Mouse (Mus musculus): Measurements from ENCODE around the gene Ifitm5.
"Not testable (repeated sequence)": the region's sequence is repeated elsewhere in the genome, so short reads cannot be mapped to it uniquely, and the experiment has no call there.

Gene Ifitm5

GRCm38 (mm10) chr7:140949824-140950530, at the start of gene Ifitm5:
TSS of gene Ifitm5 (minus strand) at chr7:140950291.
- no peak for DNase-seq

- no peak for DNase-seq
Observed at GRCm38 (mm10) chr7:140998853-140999700, 49.0 kb upstream of the Ifitm5 start.

GRCm38 (mm10) chr7:140997817-140998216, 47.7 kb upstream of the Ifitm5 start:
- DNase-seq: no peak

GRCm38 (mm10) chr7:140991117-140991689, 41.1 kb upstream of the Ifitm5 start:
- no peak for DNase-seq

GRCm38 (mm10) chr7:140990622-140991021, 40.5 kb upstream of the Ifitm5 start:
- DNase-seq: no peak

GRCm38 (mm10) chr7:140990185-140990584, 40.1 kb upstream of the Ifitm5 start:
- DNase-seq: no peak

GRCm38 (mm10) chr7:140989022-140989421, 38.9 kb upstream of the Ifitm5 start:
- no peak for DNase-seq

GRCm38 (mm10) chr7:140987182-140988138, 37.4 kb upstream of the Ifitm5 start:
- no peak for DNase-seq

- DNase-seq: no peak
Observed at GRCm38 (mm10) chr7:140982971-140983370, 32.9 kb upstream of the Ifitm5 start.

GRCm38 (mm10) chr7:140981704-140982103, 31.6 kb upstream of the Ifitm5 start:
- DNase-seq: no peak

GRCm38 (mm10) chr7:140976720-140977119, 26.6 kb upstream of the Ifitm5 start:
- not testable (repeated sequence) for DNase-seq

GRCm38 (mm10) chr7:140975465-140975864, 25.4 kb upstream of the Ifitm5 start:
- no peak for DNase-seq

- DNase-seq: no peak
Observed at GRCm38 (mm10) chr7:140974940-140975339, 24.8 kb upstream of the Ifitm5 start.

GRCm38 (mm10) chr7:140973396-140974165, 23.5 kb upstream of the Ifitm5 start:
- no peak for DNase-seq

- DNase-seq: no peak
Observed at GRCm38 (mm10) chr7:140971479-140972171, 21.5 kb upstream of the Ifitm5 start.

GRCm38 (mm10) chr7:140970931-140971330, 20.8 kb upstream of the Ifitm5 start:
- no peak for DNase-seq

GRCm38 (mm10) chr7:140968710-140969109, 18.6 kb upstream of the Ifitm5 start:
- not testable (repeated sequence) for DNase-seq

GRCm38 (mm10) chr7:140967862-140968591, 17.9 kb upstream of the Ifitm5 start:
- DNase-seq: no peak

GRCm38 (mm10) chr7:140966921-140967320, 16.8 kb upstream of the Ifitm5 start, which contains the start of gene Ifitm1:
TSS of gene Ifitm1 (plus strand) at chr7:140967221.
- DNase-seq: no peak

GRCm38 (mm10) chr7:140962733-140963132, 12.6 kb upstream of the Ifitm5 start:
- DNase-seq: no peak
